Comparison of ENCODE assay signal across 14 mouse cellular contexts in the genomic region with DNA sequence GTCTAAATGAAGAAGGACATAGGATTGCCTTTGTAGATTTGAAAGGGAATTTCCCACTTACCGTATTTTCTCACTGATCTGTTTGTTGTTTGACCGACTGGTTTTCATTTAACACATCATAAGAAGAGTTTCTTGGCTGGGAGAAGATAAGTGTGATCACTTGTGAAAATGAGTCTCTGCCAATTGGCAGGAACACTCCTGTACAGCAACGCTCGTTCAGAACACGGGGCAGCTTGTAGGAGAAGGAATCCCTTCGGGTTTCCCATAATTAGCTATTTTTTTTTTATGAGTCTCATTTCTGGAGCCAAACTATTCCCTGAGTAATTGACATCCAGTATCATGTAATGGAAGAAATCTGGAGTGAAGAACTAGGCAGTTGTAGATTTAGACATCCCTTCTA.
"Had no signal": no experiment of that assay in that cellular context is flagged by ENCODE, and none has a peak within 500 bp of the region (broad histone marks: within the 10 kb centered on the region; RNA-seq: fewer than 3 reads in every experiment).

No protein-coding gene starts in this region.

- H3K4me1 ChIP-seq: kidney, embryonic 15.5 days; liver, embryonic 13.5 days had no signal

- H3K9me3 ChIP-seq: kidney, embryonic 15.5 days; liver, embryonic 13.5 days; midbrain, embryonic 10.5 days; neural tube, embryonic 13.5 days had no signal

- DNase-seq: kidney, adult 2 months; kidney, postnatal 14 days; liver; liver, embryonic 13.5 days; liver, postnatal 0 days; retina, postnatal 1 day; right cerebral cortex, postnatal 4 days; spleen, adult 18-20 months; thymus, adult 18-20 months; thymus, postnatal 14 days had no signal

- H3K36me3 ChIP-seq: kidney, embryonic 15.5 days; liver, embryonic 13.5 days; midbrain, embryonic 10.5 days; neural tube, embryonic 13.5 days had no signal

- H3K4me3 ChIP-seq: kidney, embryonic 15.5 days; liver, embryonic 13.5 days; midbrain, embryonic 10.5 days; neural tube, embryonic 13.5 days had no signal

- H3K27me3 ChIP-seq: kidney, embryonic 15.5 days; liver, embryonic 13.5 days; neural tube, embryonic 13.5 days had no signal

- H3K27ac ChIP-seq: kidney, embryonic 15.5 days; liver, embryonic 13.5 days; midbrain, embryonic 10.5 days; neural tube, embryonic 13.5 days had no signal

- H3K9ac ChIP-seq: kidney, embryonic 15.5 days; liver, embryonic 13.5 days; liver, postnatal 0 days; neural tube, embryonic 13.5 days had no signal

- ATAC-seq: liver, postnatal 0 days; midbrain, embryonic 16.5 days had no signal

- H3K4me2 ChIP-seq: kidney, embryonic 15.5 days; liver, embryonic 13.5 days; neural tube, embryonic 13.5 days had no signal
